Mouse (Mus musculus): ENCODE measurements around the gene Lrguk. TPM values are rescaled to one million over a fixed set of nuclear protein-coding genes. Genes with fewer than 3 reads are reported as not detected.
A peak's percentile ranks its signal among the peaks of the same experiment; 100 is the strongest.

Gene Lrguk
- total and polyA plus RNA-seq, 3 experiments: 0.09 to 0.18 (median 0.10) TPM

- H3K27me3 ChIP-seq (ENCODE audit: control insufficient read depth, insufficient read depth, low read length): no peaks in the 10 kb centered on the region
- no peak for DNase-seq
- no peak overlapping the region for H3K27ac ChIP-seq
- H3K4me3 ChIP-seq: no peak overlapping the region
- no peaks in the 10 kb centered on the region for H3K36me3 ChIP-seq (ENCODE audit: control insufficient read depth, insufficient read depth, low read length)
- 45% methylated on average over 3 of the region's 3 CpGs for WGBS
- H3K9ac ChIP-seq (ENCODE audit: low read depth, low read length): no peak overlapping the region
- no peaks in the 10 kb centered on the region for H3K4me1 ChIP-seq (ENCODE audit: control insufficient read depth, insufficient read depth, low read length)
- intact Hi-C loops (cut with DNase I): no loop called here
- TF ChIP-seq CTCF (IDR thresholded peaks at IDR 0.05) (no peak), POLR2A (IDR thresholded peaks at IDR 0.05; ENCODE audit: insufficient read depth, low read depth, low read length) (no peak), EP300 (IDR thresholded peaks at IDR 0.05; ENCODE audit: insufficient read depth, low read depth, low read length) (no peak)
- H3K79me2 ChIP-seq (replicated peaks; ENCODE audit: control insufficient read depth, insufficient read depth, low read length): no peaks in the 10 kb centered on the region
Observed at GRCm38 (mm10) chr6:34034096-34034495, 4.8 kb downstream of the Lrguk start.

- no peaks in the 10 kb centered on the region for H3K27me3 ChIP-seq (ENCODE audit: control insufficient read depth, insufficient read depth, low read length)
- intact Hi-C loops (cut with DNase I): no loop called here
- H3K36me3 ChIP-seq (ENCODE audit: control insufficient read depth, insufficient read depth, low read length): no peaks in the 10 kb centered on the region
- no peak overlapping the region for H3K4me3 ChIP-seq
- no peak overlapping the region for H3K27ac ChIP-seq
- DNase-seq: no peak
- H3K4me1 ChIP-seq (ENCODE audit: control insufficient read depth, insufficient read depth, low read length): no peaks in the 10 kb centered on the region
- 32% methylated on average over 15 of the region's 15 CpGs for WGBS
- H3K9ac ChIP-seq (ENCODE audit: low read depth, low read length): no peak overlapping the region
- TF ChIP-seq EP300 (IDR thresholded peaks at IDR 0.05; ENCODE audit: insufficient read depth, low read depth, low read length) (no peak), CTCF (IDR thresholded peaks at IDR 0.05) (no peak), POLR2A (IDR thresholded peaks at IDR 0.05; ENCODE audit: insufficient read depth, low read depth, low read length) (no peak)
- H3K79me2 ChIP-seq (replicated peaks; ENCODE audit: control insufficient read depth, insufficient read depth, low read length): no peaks in the 10 kb centered on the region
Observed at GRCm38 (mm10) chr6:34034577-34035461, 5.6 kb downstream of the Lrguk start.

DNA sequence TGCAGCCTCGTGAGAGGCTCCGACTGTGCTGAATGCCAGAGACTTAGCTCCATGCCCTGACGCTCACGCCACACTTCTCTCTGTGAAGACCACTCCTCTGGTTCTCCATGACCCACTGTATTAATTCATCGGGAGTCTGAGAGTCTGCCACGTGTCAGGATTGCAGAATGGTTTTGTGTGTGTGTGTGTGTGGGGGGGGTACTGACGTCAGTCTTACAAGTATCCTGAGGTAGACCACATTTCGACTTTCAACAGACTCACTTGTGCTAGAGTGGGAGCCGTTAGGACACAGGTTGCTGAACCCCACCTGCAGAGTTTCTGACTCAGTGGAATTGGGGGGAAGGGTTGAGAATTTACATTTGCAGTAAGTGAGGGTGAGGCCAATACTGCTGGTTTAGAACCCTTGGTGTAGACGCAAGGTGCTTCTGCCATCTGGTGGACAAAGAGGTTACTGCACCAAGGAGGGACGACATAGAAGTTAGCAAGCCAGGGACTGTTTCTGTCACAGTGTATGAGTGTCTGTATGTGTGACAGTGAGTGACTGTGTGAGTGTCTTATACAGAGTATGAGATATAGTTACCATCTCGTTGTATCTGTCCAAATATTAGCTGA lies 11.5 kb downstream of the Lrguk start:
- TF ChIP-seq POLR2A (IDR thresholded peaks at IDR 0.05; ENCODE audit: insufficient read depth, low read depth, low read length): no peak
- TF ChIP-seq CTCF (IDR thresholded peaks at IDR 0.05): peak; percentile 92
- peak; percentile 55 to 76 for DNase-seq
- Histone ChIP-seq H3K27ac (no peak overlapping the region), H3K4me3 (no peak overlapping the region), H3K79me2 (replicated peaks; ENCODE audit: control insufficient read depth, insufficient read depth, low read length) (no peaks in the 10 kb centered on the region), H3K36me3 (ENCODE audit: control insufficient read depth, insufficient read depth, low read length) (no peaks in the 10 kb centered on the region), H3K4me1 (ENCODE audit: control insufficient read depth, insufficient read depth, low read length) (no peaks in the 10 kb centered on the region), H3K9ac (ENCODE audit: low read depth, low read length) (no peak overlapping the region), H3K27me3 (ENCODE audit: control insufficient read depth, insufficient read depth, low read length) (no peaks in the 10 kb centered on the region)
- intact Hi-C loops (cut with DNase I): no loop called here
- 46% methylated on average over 12 of the region's 12 CpGs for WGBS

GRCm38 (mm10) chr6:34041589-34042280 lies 12.5 kb downstream of the Lrguk start:
- Histone ChIP-seq H3K36me3 (ENCODE audit: control insufficient read depth, insufficient read depth, low read length) (no peaks in the 10 kb centered on the region), H3K27me3 (ENCODE audit: control insufficient read depth, insufficient read depth, low read length) (no peaks in the 10 kb centered on the region), H3K27ac (no peak overlapping the region), H3K4me1 (ENCODE audit: control insufficient read depth, insufficient read depth, low read length) (no peaks in the 10 kb centered on the region), H3K9ac (ENCODE audit: low read depth, low read length) (no peak overlapping the region), H3K79me2 (replicated peaks; ENCODE audit: control insufficient read depth, insufficient read depth, low read length) (no peaks in the 10 kb centered on the region), H3K4me3 (no peak overlapping the region)
- no peak for TF ChIP-seq CTCF (IDR thresholded peaks at IDR 0.05)
- TF ChIP-seq EP300 (IDR thresholded peaks at IDR 0.05; ENCODE audit: insufficient read depth, low read depth, low read length): no peak
- no peak for TF ChIP-seq POLR2A (IDR thresholded peaks at IDR 0.05; ENCODE audit: insufficient read depth, low read depth, low read length)
- 86% methylated on average over 11 of the region's 11 CpGs for WGBS
- no peak for DNase-seq
- intact Hi-C loops (cut with DNase I): no loop called here

DNA sequence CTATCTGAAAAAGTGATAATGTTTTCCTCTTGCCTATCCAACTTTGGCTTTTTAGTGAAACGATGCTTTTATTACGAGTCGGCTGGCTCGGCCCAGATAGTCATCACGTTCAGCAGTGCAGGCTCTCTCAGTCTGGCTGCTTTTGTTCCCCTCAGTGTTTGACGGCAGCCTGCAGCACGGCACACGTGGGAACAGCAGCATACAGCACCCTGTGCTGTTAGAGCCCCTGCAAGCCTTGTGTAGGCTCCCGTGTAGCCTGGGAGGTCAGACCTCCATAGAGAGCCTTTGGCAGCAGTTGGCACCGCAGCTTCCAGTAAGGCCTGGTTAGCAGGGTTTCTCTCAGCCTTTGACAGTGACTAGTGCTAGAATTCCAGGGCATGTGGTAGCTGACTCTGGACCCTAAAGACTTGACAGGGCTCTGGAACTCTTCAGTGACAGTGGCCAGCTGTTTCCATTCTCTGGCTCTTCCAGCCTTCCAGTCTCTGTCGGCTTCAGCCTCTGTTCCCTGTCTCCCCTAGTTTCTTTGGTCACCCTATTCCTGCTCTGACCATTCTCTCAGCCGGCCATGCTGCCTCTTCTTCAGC lies 15.1 kb downstream of the Lrguk start:
- TF ChIP-seq POLR2A (IDR thresholded peaks at IDR 0.05; ENCODE audit: insufficient read depth, low read depth, low read length) (no peak), EP300 (IDR thresholded peaks at IDR 0.05; ENCODE audit: insufficient read depth, low read depth, low read length) (no peak), CTCF (IDR thresholded peaks at IDR 0.05) (no peak)
- Histone ChIP-seq H3K27me3 (ENCODE audit: control insufficient read depth, insufficient read depth, low read length) (no peaks in the 10 kb centered on the region), H3K4me1 (ENCODE audit: control insufficient read depth, insufficient read depth, low read length) (no peaks in the 10 kb centered on the region; the same call in 1 of the 2 replicates), H3K4me3 (no peak overlapping the region), H3K79me2 (replicated peaks; ENCODE audit: control insufficient read depth, insufficient read depth, low read length) (no peaks in the 10 kb centered on the region), H3K36me3 (ENCODE audit: control insufficient read depth, insufficient read depth, low read length) (no peaks in the 10 kb centered on the region), H3K27ac (no peak overlapping the region), H3K9ac (ENCODE audit: low read depth, low read length) (no peak overlapping the region)
- DNase-seq: peak; percentile 26 to 57
- 53% methylated on average over 12 of the region's 12 CpGs for WGBS
- intact Hi-C loops (cut with DNase I): no loop called here
